Mouse (Mus musculus): Measurements from ENCODE around the gene Mrps34. TPM values are rescaled to one million over a fixed set of nuclear protein-coding genes. Genes with fewer than 3 reads are reported as not detected.
A peak's percentile ranks its signal among the peaks of the same experiment; 100 is the strongest.

Gene Mrps34
- total and polyA plus RNA-seq, 3 experiments, result 56.5 to 80.5 (median 57.2) TPM

- TF ChIP-seq POLR2A (IDR thresholded peaks at IDR 0.05; ENCODE audit: low read depth, low read length) (peak; percentile 87), MYC (IDR thresholded peaks at IDR 0.05; ENCODE audit: low read depth, low read length) (no peak), BHLHE40 (IDR thresholded peaks at IDR 0.05; ENCODE audit: low read depth, low read length) (peak; percentile 81)
These were observed 44.7 kb upstream of the Mrps34 start, which contains the start of gene Fahd1 (continued) for GRCm38 (mm10) chr17:24850065-24850772.

GRCm38 (mm10) chr17:24850773-24851127, 44.2 kb upstream of the Mrps34 start:
- DNase-seq (ENCODE audit: extremely low read depth), result no peak
- Histone ChIP-seq H3K9ac (ENCODE audit: insufficient read depth, low read depth) (peak overlapping the region; percentile 60), H3K27ac (ENCODE audit: insufficient read depth, low read depth) (no peak overlapping the region), H3K27me3 (replicated peaks) (peaks cover 10% of the 10 kb centered on the region), H3K4me1 (ENCODE audit: control insufficient read depth in 1 of 2, insufficient read depth in 2 of 2) (peaks cover 6 to 29% of the 10 kb centered on the region in 2 experiments), H3K4me2 (ENCODE audit: insufficient read depth, low read depth, poor library complexity, severe bottlenecking) (peak overlapping the region; percentile 59), H3K79me2 (replicated peaks; ENCODE audit: control insufficient read depth, extremely low read depth, insufficient read depth, poor library complexity, severe bottlenecking) (no peaks in the 10 kb centered on the region; the same call in 1 of the 2 replicates), H3K9me3 (replicated peaks; ENCODE audit: low read length) (no peaks in the 10 kb centered on the region), H3K4me3 (replicated peaks in 1 of 3; ENCODE audit: low read depth in 2 of 3, low read length in 2 of 3, poor library complexity in 1 of 3) (peak overlapping the region; percentile 64 to 83 (median 74)), H3K36me3 (replicated peaks in 1 of 2; ENCODE audit: control insufficient read depth in 1 of 2, insufficient read depth in 1 of 2, low read length in 1 of 2) (peaks cover 11 to 20% of the 10 kb centered on the region in 2 experiments)
- dilution Hi-C loops (cut with MboI; ENCODE audit: extremely low pct_ligation_motif_present, extremely low pct_unique_long_range_greater_than_20kb, low sequenced_read_pairs) (no loop called here), in situ Hi-C loops (cut with MboI; ENCODE audit: low pct_ligation_motif_present, low pct_unique_long_range_greater_than_20kb, low sequenced_read_pairs) (loop anchor here (5.0 kb wide), 1 partner anchor 37 kb away; the partner anchor contains the start of genes Nubp2 and Spsb3)
- TF ChIP-seq ZC3H11A (IDR thresholded peaks at IDR 0.05; ENCODE audit: low read depth, low read length) (no peak), SIN3A (IDR thresholded peaks at IDR 0.05; ENCODE audit: low read length) (0 out of 2 replicates have a peak, but pooled peaks have one; percentile 62), NRF1 (IDR thresholded peaks at IDR 0.05; ENCODE audit: low read depth, low read length) (no peak), HCFC1 (IDR thresholded peaks at IDR 0.05; ENCODE audit: low read depth, low read length) (no peak), TBP (conservative IDR thresholded peaks at IDR 0.05; ENCODE audit: low read depth, low read length) (no peak), UBTF (IDR thresholded peaks at IDR 0.05; ENCODE audit: low read depth, low read length) (0 out of 2 replicates have a peak, but pooled peaks have one; percentile 38), POLR2AphosphoS2 (IDR thresholded peaks at IDR 0.05; ENCODE audit: low read depth, low read length) (no peak), CTCF (conservative IDR thresholded peaks at IDR 0.05 in 1 of 2, IDR thresholded peaks at IDR 0.05 in 1 of 2; ENCODE audit: low read depth in 2 of 2, low read length in 2 of 2) (peak in 1 of 2 experiments; percentile 13; a peak in 1 of 4 replicates), IRF4 (IDR thresholded peaks at IDR 0.05; ENCODE audit: low read depth, low read length) (no peak)

GRCm38 (mm10) chr17:24851381-24852125, 43.4 kb upstream of the Mrps34 start:
- Histone ChIP-seq H3K4me1 (ENCODE audit: control insufficient read depth in 1 of 2, insufficient read depth in 2 of 2) (peaks cover 14 to 37% of the 10 kb centered on the region in 2 experiments), H3K79me2 (replicated peaks; ENCODE audit: control insufficient read depth, extremely low read depth, insufficient read depth, poor library complexity, severe bottlenecking) (no peaks in the 10 kb centered on the region; the same call in 1 of the 2 replicates), H3K9ac (ENCODE audit: insufficient read depth, low read depth) (peak overlapping the region; percentile 60; the same call in 1 of the 2 replicates), H3K9me3 (replicated peaks; ENCODE audit: low read length) (no peaks in the 10 kb centered on the region), H3K36me3 (replicated peaks in 1 of 2; ENCODE audit: control insufficient read depth in 1 of 2, insufficient read depth in 1 of 2, low read length in 1 of 2) (peaks cover 12 to 21% of the 10 kb centered on the region in 2 experiments), H3K27ac (ENCODE audit: insufficient read depth, low read depth) (no peak overlapping the region), H3K4me2 (ENCODE audit: insufficient read depth, low read depth, poor library complexity, severe bottlenecking) (peak overlapping the region; percentile 59), H3K4me3 (replicated peaks in 1 of 3; ENCODE audit: low read depth in 2 of 3, low read length in 2 of 3, poor library complexity in 1 of 3) (peak overlapping the region in 2 of 3 experiments; percentile 64 to 74), H3K27me3 (replicated peaks) (peaks cover 10% of the 10 kb centered on the region)
- dilution Hi-C loops (cut with MboI; ENCODE audit: extremely low pct_ligation_motif_present, extremely low pct_unique_long_range_greater_than_20kb, low sequenced_read_pairs) (no loop called here), in situ Hi-C loops (cut with MboI; ENCODE audit: low pct_ligation_motif_present, low pct_unique_long_range_greater_than_20kb, low sequenced_read_pairs) (loop anchor here (5.0 kb wide), 1 partner anchor 36 kb away; the partner anchor contains the start of genes Nubp2 and Spsb3)
- TF ChIP-seq MAFK (IDR thresholded peaks at IDR 0.05; ENCODE audit: insufficient replicate concordance, low read length), result no peak
- no peak for TF ChIP-seq IRF4 (IDR thresholded peaks at IDR 0.05; ENCODE audit: low read depth, low read length)
- TF ChIP-seq ZNF384 (IDR thresholded peaks at IDR 0.05; ENCODE audit: low read depth, low read length), result no peak
- TF ChIP-seq ETS1 (conservative IDR thresholded peaks at IDR 0.05; ENCODE audit: low read depth, low read length), result no peak
- TF ChIP-seq NELFE (IDR thresholded peaks at IDR 0.05; ENCODE audit: low read depth, low read length), result no peak
- TF ChIP-seq CTCF (conservative IDR thresholded peaks at IDR 0.05 in 1 of 2, IDR thresholded peaks at IDR 0.05 in 1 of 2; ENCODE audit: low read depth in 2 of 2, low read length in 2 of 2), result no peak
- TF ChIP-seq E2F4 (IDR thresholded peaks at IDR 0.05; ENCODE audit: insufficient replicate concordance, low read depth, low read length), result no peak
- no peak for TF ChIP-seq POLR2A (IDR thresholded peaks at IDR 0.05; ENCODE audit: low read depth, low read length)
- no peak for TF ChIP-seq MAZ (IDR thresholded peaks at IDR 0.05; ENCODE audit: low read depth, low read length)
- TF ChIP-seq MEF2A (IDR thresholded peaks at IDR 0.05; ENCODE audit: borderline replicate concordance, low read depth, low read length), result no peak
- TF ChIP-seq POLR2AphosphoS2 (IDR thresholded peaks at IDR 0.05; ENCODE audit: low read depth, low read length), result no peak
- no peak for TF ChIP-seq MAX (IDR thresholded peaks at IDR 0.05; ENCODE audit: low read length)
- TF ChIP-seq ZC3H11A (IDR thresholded peaks at IDR 0.05; ENCODE audit: low read depth, low read length), result no peak
- TF ChIP-seq GABPA (IDR thresholded peaks at IDR 0.05; ENCODE audit: insufficient replicate concordance, low read depth, low read length), result no peak
- TF ChIP-seq TCF12 (IDR thresholded peaks at IDR 0.05; ENCODE audit: low read depth, low read length), result no peak
- no peak for TF ChIP-seq JUN (IDR thresholded peaks at IDR 0.05; ENCODE audit: insufficient read depth, low read depth, low read length)
- TF ChIP-seq ELF1 (IDR thresholded peaks at IDR 0.05; ENCODE audit: low read depth, low read length), result no peak
- no peak for DNase-seq (ENCODE audit: extremely low read depth)
